Mouse (Mus musculus): ENCODE results near the gene Rab7b. TPM values are rescaled to one million over a fixed set of nuclear protein-coding genes. Genes with fewer than 3 reads are reported as not detected.

Gene Rab7b
- polyA plus RNA-seq, 1 experiment from 2014 or later: 14.0 TPM

DNA sequence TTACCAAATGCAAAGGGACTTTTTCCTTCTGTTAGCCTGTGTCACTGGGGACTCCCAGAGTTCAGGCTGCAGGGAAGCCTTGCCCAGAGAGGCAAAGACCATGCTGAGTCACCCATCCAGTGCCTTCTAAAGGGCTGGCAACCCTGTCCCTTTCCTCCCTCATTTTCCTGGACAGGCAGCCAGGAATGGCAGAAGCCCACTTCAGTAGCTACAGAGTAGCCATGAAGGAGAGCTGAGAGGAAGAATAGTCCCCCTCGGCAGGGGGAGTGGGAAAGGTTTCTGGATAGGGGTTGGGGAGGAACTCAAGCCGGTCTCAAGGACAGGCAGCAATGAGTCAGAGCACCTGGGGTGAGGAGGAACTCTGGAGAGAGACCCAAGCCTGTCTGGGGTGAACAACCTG lies 59.3 kb downstream of the Rab7b start:
- Histone ChIP-seq H3K4me3 (no peak overlapping the region), H3K4me1 (peaks cover 6% of the 10 kb centered on the region; the same call in 1 of the 2 replicates), H3K9ac (no peak overlapping the region), H3K4me2 (no peak overlapping the region), H3K36me3 (no peaks in the 10 kb centered on the region), H3K9me3 (no peaks in the 10 kb centered on the region), H3K27ac (no peak overlapping the region), H3K27me3 (no peaks in the 10 kb centered on the region)
- 68% methylated on average over 2 of the region's 2 CpGs for WGBS
- no peak for ATAC-seq (ENCODE audit: insufficient number of reproducible peaks, low FRiP score, low TSS enrichment, low read depth)

DNA sequence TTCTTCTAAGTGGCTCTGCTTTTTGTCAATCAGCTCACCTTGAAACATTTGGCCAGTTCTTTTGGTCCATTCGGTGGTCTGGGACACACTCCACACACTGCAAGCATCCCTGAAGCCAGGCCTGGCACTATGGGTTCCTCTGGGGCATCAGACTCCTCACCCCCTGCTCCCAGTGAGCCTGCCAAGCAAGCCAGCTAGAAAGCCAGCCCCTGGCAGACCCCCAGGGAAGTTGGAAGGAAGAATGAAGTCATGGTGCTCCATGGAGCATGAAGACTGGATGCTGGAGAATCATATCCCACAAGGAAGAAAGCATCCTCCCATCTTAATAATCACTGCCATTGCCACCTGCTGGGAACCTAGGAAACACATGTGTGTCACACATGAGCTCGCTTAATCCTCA lies 60.1 kb downstream of the Rab7b start:
- H3K36me3 ChIP-seq: no peaks in the 10 kb centered on the region
- H3K4me2 ChIP-seq: no peak overlapping the region
- no peak for ATAC-seq (ENCODE audit: insufficient number of reproducible peaks, low FRiP score, low TSS enrichment, low read depth)
- H3K9ac ChIP-seq: no peak overlapping the region
- no peak overlapping the region for H3K27ac ChIP-seq
- H3K9me3 ChIP-seq: no peaks in the 10 kb centered on the region
- H3K27me3 ChIP-seq: no peaks in the 10 kb centered on the region
- H3K4me3 ChIP-seq: no peak overlapping the region
- peaks cover 6% of the 10 kb centered on the region; the same call in 1 of the 2 replicates for H3K4me1 ChIP-seq
- WGBS: 74% methylated on average over 2 of the region's 2 CpGs

DNA sequence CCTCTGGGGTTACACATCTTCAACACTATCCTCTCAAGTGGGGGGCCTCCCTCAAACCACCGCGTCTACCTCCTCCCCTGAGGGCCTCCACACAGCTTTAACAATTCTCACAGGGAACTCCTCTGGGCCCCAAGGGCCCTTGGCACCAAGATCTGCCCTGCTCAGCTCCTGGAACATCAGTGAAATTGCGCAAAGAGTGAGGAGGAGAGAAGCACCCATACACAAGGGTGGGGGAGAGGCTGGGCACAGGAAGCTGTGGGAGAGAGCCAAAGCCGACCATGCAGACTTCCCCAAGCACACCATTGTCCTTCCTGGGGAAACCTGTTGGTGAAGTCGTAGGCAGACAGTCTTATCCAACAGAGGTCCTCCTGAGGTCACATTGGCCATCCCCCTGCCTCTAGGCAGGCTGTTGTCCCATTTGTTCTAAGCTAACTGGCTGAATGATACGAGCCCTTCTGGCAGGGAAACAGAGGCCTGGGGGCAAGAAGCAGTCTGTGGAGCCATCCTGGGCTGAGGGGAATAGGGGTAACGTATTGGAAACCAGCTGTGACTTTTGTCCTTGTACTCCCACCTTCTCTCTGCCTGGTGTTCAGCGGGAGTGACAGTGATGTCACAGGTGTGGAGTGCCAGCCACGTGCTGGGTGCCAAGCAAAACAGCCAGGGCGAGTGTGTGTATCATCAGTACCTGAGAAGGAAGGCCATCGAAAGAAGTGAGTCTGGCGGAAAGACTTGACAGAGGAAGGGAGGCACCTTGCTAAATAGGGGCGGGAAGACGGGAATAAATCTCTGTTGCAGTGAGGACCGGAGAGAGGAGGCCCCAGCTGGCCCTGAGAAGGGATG lies 61.4 kb downstream of the Rab7b start:
- Histone ChIP-seq H3K9me3 (no peaks in the 10 kb centered on the region), H3K36me3 (no peaks in the 10 kb centered on the region), H3K4me2 (no peak overlapping the region), H3K9ac (no peak overlapping the region), H3K4me1 (peaks cover 6% of the 10 kb centered on the region; the same call in 1 of the 2 replicates), H3K27me3 (no peaks in the 10 kb centered on the region), H3K4me3 (no peak overlapping the region), H3K27ac (no peak overlapping the region)
- WGBS: 63% methylated on average over 15 of the region's 15 CpGs
- no peak for ATAC-seq (ENCODE audit: insufficient number of reproducible peaks, low FRiP score, low TSS enrichment, low read depth)

DNA sequence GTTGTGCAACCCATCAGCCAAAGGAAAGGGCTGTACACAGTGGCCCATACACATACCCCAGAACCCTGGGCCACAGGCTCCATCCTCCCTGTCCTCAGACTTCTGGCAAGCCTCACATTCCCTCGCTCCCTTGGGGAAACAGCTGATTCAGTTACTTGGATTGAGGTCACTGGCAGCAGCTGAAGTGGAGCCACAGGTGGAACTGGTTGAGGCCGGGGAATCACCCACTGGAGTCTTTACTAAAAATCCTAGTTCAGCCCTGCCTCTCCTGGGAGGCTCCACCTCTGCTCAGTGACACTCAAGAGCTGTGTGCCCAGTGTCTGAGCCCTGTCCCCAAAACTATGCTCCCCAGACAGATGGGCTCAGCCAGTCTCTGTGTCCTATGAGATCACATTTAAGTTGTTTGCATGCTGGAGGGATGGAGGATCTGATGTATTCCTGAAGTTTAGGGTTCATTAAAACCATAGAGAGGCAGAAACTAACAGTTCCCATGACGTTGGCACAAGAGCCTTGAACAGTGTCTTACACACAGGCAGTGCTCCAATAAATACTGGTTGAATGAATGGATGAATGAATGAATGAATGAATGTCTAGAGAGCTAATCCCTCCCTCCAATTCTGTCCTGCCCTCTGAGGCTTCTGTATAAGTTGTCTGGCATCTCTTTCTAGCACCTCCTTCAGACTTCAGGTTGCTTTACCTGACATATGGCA lies 62.8 kb downstream of the Rab7b start:
- Histone ChIP-seq H3K4me2 (no peak overlapping the region), H3K4me1 (peaks cover 6% of the 10 kb centered on the region; the same call in 1 of the 2 replicates), H3K36me3 (no peaks in the 10 kb centered on the region), H3K9me3 (no peaks in the 10 kb centered on the region), H3K4me3 (no peak overlapping the region), H3K9ac (no peak overlapping the region), H3K27me3 (no peaks in the 10 kb centered on the region), H3K27ac (no peak overlapping the region)
- 60% methylated on average over 3 of the region's 3 CpGs for WGBS
- ATAC-seq (ENCODE audit: insufficient number of reproducible peaks, low FRiP score, low TSS enrichment, low read depth): no peak; the same call in 1 of the 2 replicates

DNA sequence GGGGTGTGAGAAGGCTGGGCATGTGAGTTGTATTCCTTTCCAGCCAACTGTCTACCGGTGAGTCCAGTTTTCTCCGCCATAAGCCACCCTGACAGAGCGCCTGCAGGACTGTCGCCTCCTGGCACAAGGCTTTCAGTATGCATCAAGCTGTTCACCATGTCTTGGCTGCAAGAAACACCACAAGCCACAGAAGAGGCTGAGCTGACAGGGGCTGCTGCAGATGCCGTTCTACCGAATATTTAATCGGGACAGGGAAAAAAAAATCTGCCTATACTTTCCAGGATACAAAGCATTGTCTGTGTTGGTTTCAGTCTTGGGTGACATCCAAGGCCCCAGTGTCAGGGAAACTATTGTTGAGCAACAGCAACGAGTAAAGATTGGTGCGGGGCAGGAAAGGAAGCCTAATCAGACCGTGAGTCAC lies 63.4 kb downstream of the Rab7b start:
- H3K4me3 ChIP-seq: no peak overlapping the region
- H3K4me2 ChIP-seq: no peak overlapping the region
- 67% methylated on average over 10 of the region's 10 CpGs for WGBS
- H3K36me3 ChIP-seq: no peaks in the 10 kb centered on the region
- no peaks in the 10 kb centered on the region for H3K27me3 ChIP-seq
- no peak overlapping the region for H3K27ac ChIP-seq
- H3K4me1 ChIP-seq: peaks cover 6% of the 10 kb centered on the region; the same call in 1 of the 2 replicates
- ATAC-seq (ENCODE audit: insufficient number of reproducible peaks, low FRiP score, low TSS enrichment, low read depth): no peak
- H3K9ac ChIP-seq: no peak overlapping the region
- no peaks in the 10 kb centered on the region for H3K9me3 ChIP-seq

DNA sequence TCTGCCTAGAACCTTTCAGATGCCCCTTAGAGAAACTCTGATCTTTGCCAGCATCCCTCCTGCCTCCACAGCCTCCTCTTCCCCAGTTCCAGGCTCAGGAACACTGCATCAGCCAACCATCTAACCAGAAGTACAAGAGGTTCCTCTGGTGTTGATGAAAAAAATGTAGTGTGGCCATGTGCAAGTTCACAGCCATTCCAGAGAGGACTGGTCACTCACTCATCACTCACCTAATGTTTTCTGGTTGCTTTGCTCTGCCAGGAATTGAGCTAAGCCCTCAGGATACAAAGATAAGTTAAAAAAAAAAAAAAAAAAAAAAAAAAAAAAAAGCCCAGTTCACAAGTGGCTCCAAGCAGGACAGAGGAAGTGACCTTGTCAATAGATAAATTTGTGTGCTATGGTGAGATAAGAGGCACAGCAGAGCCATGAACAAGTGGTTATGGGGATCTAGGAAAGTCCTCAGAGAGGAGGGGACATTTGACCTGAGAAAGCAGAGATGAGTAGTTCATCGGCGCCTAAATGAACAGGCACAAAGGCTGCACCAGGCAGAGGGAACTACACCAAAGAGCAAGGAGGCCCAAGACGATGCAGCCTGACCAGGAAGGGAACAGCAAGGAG lies 65.8 kb downstream of the Rab7b start:
- no peak for ATAC-seq (ENCODE audit: insufficient number of reproducible peaks, low FRiP score, low TSS enrichment, low read depth)
- Histone ChIP-seq H3K36me3 (no peaks in the 10 kb centered on the region), H3K4me1 (peaks cover 6% of the 10 kb centered on the region; the same call in 1 of the 2 replicates), H3K27ac (no peak overlapping the region), H3K4me3 (no peak overlapping the region), H3K9me3 (no peaks in the 10 kb centered on the region), H3K27me3 (no peaks in the 10 kb centered on the region), H3K4me2 (no peak overlapping the region), H3K9ac (no peak overlapping the region)
- 82% methylated on average over 3 of the region's 3 CpGs for WGBS

DNA sequence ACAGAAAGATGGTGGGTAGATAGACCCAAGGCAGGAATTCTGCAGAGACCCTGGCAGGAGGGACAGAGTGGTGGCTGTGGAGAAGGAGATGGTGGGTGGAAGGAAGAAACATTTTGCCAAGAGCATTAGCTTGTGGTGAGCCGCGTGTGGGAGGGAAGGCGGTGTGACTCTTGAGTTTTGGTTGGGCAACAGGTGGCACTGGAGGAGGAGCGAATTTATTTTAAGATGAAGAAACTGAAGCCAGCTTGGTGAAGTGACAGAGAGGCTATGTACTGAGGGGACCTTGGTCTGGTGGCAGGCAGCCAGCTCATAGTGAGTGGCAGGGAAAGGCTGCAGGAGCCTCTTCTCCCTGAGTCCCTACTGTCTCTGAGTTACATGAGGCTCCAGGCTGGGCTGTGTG lies 66.4 kb downstream of the Rab7b start:
- Histone ChIP-seq H3K4me1 (peaks cover 6% of the 10 kb centered on the region; the same call in 1 of the 2 replicates), H3K27me3 (no peaks in the 10 kb centered on the region), H3K9ac (no peak overlapping the region), H3K27ac (no peak overlapping the region), H3K36me3 (no peaks in the 10 kb centered on the region), H3K9me3 (no peaks in the 10 kb centered on the region), H3K4me3 (no peak overlapping the region), H3K4me2 (no peak overlapping the region)
- WGBS: 86% methylated on average over 4 of the region's 4 CpGs
- no peak for ATAC-seq (ENCODE audit: insufficient number of reproducible peaks, low FRiP score, low TSS enrichment, low read depth)

DNA sequence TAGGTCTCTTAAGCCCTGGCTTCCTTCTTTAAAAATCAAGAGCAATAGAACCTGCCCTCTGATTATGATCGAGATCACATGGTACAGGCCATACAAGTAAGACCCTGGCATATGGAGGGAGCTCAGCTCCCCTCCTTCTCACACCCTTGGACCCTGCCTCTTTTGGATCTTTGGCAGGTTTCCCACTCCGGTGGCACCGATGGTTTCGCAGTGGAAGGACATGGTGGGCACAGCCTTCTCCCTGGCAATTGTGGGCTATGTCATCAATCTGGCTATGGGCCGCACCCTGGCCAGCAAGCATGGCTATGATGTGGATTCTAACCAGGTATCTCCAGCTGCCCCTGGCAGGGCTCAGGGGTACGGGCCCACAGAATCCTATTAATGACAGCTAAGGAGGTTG lies 68.7 kb downstream of the Rab7b start:
- WGBS: 87% methylated on average over 6 of the region's 6 CpGs
- Histone ChIP-seq H3K4me1 (no peaks in the 10 kb centered on the region), H3K4me2 (no peak overlapping the region), H3K9me3 (no peaks in the 10 kb centered on the region), H3K27ac (no peak overlapping the region), H3K36me3 (no peaks in the 10 kb centered on the region), H3K9ac (no peak overlapping the region), H3K4me3 (no peak overlapping the region), H3K27me3 (no peaks in the 10 kb centered on the region)
- no peak for ATAC-seq (ENCODE audit: insufficient number of reproducible peaks, low FRiP score, low TSS enrichment, low read depth)

DNA sequence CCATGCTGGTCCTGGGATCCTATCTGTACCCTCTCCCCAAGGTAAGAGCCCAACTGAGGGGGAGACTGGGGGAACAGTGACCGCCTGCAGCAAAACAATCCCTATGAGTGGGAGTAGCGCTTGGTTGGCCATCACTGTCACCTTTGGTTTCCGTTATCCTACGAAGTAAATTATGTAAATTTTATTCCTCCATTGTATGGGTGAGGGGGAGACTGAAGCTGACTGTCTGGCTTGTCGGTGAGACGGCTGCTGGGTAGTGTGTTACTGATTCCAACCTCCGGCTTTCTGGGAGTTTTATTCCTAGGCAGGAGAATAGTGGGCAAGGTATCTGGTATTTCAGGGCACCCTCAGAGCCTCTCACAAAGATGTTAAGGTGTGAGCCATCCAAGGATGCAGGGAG lies 70.3 kb downstream of the Rab7b start:
- Histone ChIP-seq H3K36me3 (no peaks in the 10 kb centered on the region), H3K9ac (no peak overlapping the region), H3K27ac (no peak overlapping the region), H3K27me3 (no peaks in the 10 kb centered on the region), H3K9me3 (no peaks in the 10 kb centered on the region), H3K4me2 (no peak overlapping the region), H3K4me1 (no peaks in the 10 kb centered on the region), H3K4me3 (no peak overlapping the region)
- 79% methylated on average over 7 of the region's 7 CpGs for WGBS
- no peak for ATAC-seq (ENCODE audit: insufficient number of reproducible peaks, low FRiP score, low TSS enrichment, low read depth)

DNA sequence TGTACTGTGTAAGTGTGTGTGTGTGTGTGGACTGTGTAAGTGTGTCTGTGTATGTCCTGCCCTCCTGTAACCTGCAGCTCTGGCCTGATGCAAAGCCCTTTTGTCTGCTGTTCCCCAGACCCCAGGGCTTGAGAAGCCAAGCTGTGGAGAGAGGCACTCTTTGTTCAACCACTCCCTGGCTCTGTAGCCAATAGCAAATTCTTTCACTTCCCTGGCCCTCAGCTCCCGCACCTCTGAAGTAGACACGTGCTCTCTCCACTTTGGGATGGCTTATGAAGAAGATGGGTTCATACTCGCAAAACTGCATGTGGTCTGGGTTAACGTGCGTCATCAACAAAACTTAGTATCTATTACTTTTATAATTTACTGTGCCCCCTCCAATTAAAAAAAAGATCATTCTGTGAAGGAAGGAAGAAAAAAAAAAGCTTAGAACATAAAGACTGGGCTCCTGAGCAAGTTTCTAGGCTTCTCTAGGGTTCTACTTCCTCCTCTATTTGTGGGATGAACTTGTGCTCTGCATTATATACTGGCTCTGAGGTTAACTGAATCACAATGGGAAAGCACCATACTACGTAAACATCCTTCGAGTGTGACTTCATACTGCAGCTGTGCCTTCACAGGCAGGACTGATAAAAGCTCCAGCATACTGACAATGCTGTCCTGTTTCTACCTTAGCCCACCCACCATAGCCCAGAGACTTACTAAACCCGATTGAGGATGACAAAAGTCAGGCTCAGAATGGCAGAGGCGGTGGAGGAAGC lies 71.4 kb downstream of the Rab7b start:
- H3K27ac ChIP-seq: no peak overlapping the region
- WGBS: 58% methylated on average over 9 of the region's 9 CpGs
- no peak for ATAC-seq (ENCODE audit: insufficient number of reproducible peaks, low FRiP score, low TSS enrichment, low read depth)

DNA sequence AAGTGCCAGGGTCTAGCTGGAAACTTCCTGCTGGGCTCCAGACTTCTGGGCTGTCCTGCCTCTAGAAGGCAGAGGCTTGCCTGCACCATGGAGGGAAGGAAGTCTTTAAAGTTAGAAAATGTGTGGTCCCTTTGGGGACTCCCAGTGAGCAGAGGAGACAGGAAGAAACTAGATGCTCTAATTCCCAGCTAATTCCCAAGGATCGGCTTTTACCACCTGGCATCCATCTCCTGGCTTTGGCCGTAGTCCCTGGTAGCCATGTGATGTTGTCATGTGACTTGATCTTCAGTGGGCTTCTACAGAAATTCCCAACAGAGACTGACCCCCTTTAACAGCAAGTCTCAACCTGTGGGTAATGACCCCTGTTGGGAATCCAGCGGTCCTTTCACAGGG lies 71.9 kb downstream of the Rab7b start:
- ATAC-seq (ENCODE audit: insufficient number of reproducible peaks, low FRiP score, low TSS enrichment, low read depth): no peak
- Histone ChIP-seq H3K27me3 (no peaks in the 10 kb centered on the region), H3K4me2 (no peak overlapping the region), H3K4me3 (no peak overlapping the region), H3K36me3 (no peaks in the 10 kb centered on the region), H3K9ac (no peak overlapping the region), H3K27ac (no peak overlapping the region), H3K9me3 (no peaks in the 10 kb centered on the region), H3K4me1 (no peaks in the 10 kb centered on the region; the same call in 1 of the 2 replicates)
- 81% methylated on average over 3 of the region's 3 CpGs for WGBS

More for the DNA sequence above, 71.4 kb downstream of the Rab7b start:
- Histone ChIP-seq H3K27me3 (no peaks in the 10 kb centered on the region), H3K4me1 (no peaks in the 10 kb centered on the region), H3K9me3 (no peaks in the 10 kb centered on the region), H3K4me2 (no peak overlapping the region), H3K4me3 (no peak overlapping the region), H3K36me3 (no peaks in the 10 kb centered on the region), H3K9ac (no peak overlapping the region)
